Mouse (Mus musculus) embryonic stem cell, embryonic (primary cell): ENCODE data around the gene Mkks.

Experiments used
- CTCF ChIA-PET, 4 experiments: fragments of 300-600 bp in 2 of 4; fragments of 350-600 bp in 2 of 4; sonication (Branson Sonifier 250); formaldehyde crosslinking; loops; one replicate each; lab custom pipeline; 2022; ENCODE audit warnings: inconsistent platforms in 2 of 4; lab: Charles Lee
- POLR2A ChIA-PET, 4 experiments: fragments of 300-600 bp in 2 of 4; fragments of 350-600 bp in 2 of 4; sonication (Branson Sonifier 250); formaldehyde crosslinking; loops; one replicate each; lab custom pipeline; 2022; ENCODE audit warnings: antibody characterized with exemption in 4 of 4, inconsistent platforms in 1 of 4; lab: Charles Lee

Gene Mkks

GRCm38 (mm10) chr2:136854543-136855388 is 36.4 kb downstream of the Mkks start:
- CTCF ChIA-PET, result interaction anchor here in 1 of 4 experiments (0.6 kb wide), 1 partner anchor 681 kb away, joined by 3 read pairs; no protein-coding TSS in a partner anchor

GRCm38 (mm10) chr2:136850366-136850765 is 40.8 kb downstream of the Mkks start:
- ChIA-PET POLR2A (interaction anchor here in 1 of 4 experiments (1.1 kb wide), 1 partner anchor 41 kb away, joined by 3 read pairs; the partner anchor contains the start of genes AL731706.1, Mkks and Slx4ip), CTCF (no interaction called here)

More at GRCm38 (mm10) chr2:136854543-136855388, 36.4 kb downstream of the Mkks start:
- POLR2A ChIA-PET, result interaction anchor here in 1 of 4 experiments (0.6 to 1.2 kb wide), 2 partner anchors 25 to 159 kb away, joined by 3 read pairs; no protein-coding TSS in a partner anchor

GRCm38 (mm10) chr2:136837994-136838393 is 53.2 kb downstream of the Mkks start:
- CTCF ChIA-PET, result no interaction called here
- POLR2A ChIA-PET, result interaction anchor here in 1 of 4 experiments (1.6 kb wide), 1 partner anchor 54 kb away, joined by 5 read pairs; the partner anchor contains the start of genes AL731706.1 and Mkks

GRCm38 (mm10) chr2:136835882-136836281 is 55.3 kb downstream of the Mkks start:
- CTCF ChIA-PET, result no interaction called here
- POLR2A ChIA-PET, result interaction anchor here in 1 of 4 experiments (1.3 kb wide), 1 partner anchor 55 kb away, joined by 3 read pairs; the partner anchor contains the start of genes AL731706.1, Mkks and Slx4ip

- ChIA-PET CTCF (no interaction called here), POLR2A (interaction anchor here in 1 of 4 experiments (0.6 to 1.0 kb wide), 2 partner anchors 11 to 53 kb away, joined by 3 to 5 read pairs; no protein-coding TSS in a partner anchor)
Observed at GRCm38 (mm10) chr2:136834715-136835075, 56.5 kb downstream of the Mkks start.

- ChIA-PET POLR2A (interaction anchor here in 1 of 4 experiments (0.6 to 1.0 kb wide), 2 partner anchors 11 to 53 kb away, joined by 3 to 5 read pairs; no protein-coding TSS in a partner anchor), CTCF (no interaction called here)
Observed at GRCm38 (mm10) chr2:136833976-136834714, 57.0 kb downstream of the Mkks start.

- ChIA-PET POLR2A (no interaction called here), CTCF (no interaction called here)
Observed at GRCm38 (mm10) chr2:136832936-136833335, 58.3 kb downstream of the Mkks start.

GRCm38 (mm10) chr2:136827612-136828011 is 63.6 kb downstream of the Mkks start:
- ChIA-PET CTCF (no interaction called here), POLR2A (no interaction called here)
